Mouse (Mus musculus) brain, adult 10 weeks (tissue): Measurements from ENCODE around the gene Faxc. TPM values are rescaled to one million over a fixed set of nuclear protein-coding genes. Genes with fewer than 3 reads are reported as not detected.

Experiments used
- polyA plus RNA-seq: library from polyadenylated mRNA; stranded (reverse); fragments of 350-450 nt; fragmentation: Illumina TruSeq; extraction: RNeasy Lipid Tissue Mini Kit (QIAGEN cat#74804); gene quantifications from one replicate; pipeline ENCODE4 v1.2.3, GENCODE M21; 2015; ENCODE audit warnings: low read depth, low replicate concordance

Gene Faxc
- 32.5 TPM for polyA plus RNA-seq

GRCm38 (mm10) chr4:21930971-21931771 is at the start of gene Faxc:
Gene Faxc, plus strand, starts transcription at chr4:21931329.

Other genes starting within 250 kb of the Faxc start
- gene Prdm13, start 245.4 kb upstream of the Faxc start, polyA plus RNA-seq = not detected
- gene Ccnc, start 203.6 kb upstream of the Faxc start, polyA plus RNA-seq = 43.0 TPM
- gene Usp45, start 164.2 kb upstream of the Faxc start, polyA plus RNA-seq = 29.0 TPM
- 35.6 TPM for gene Tstd3, start 164.1 kb upstream of the Faxc start, polyA plus RNA-seq
- gene Pnisr, start 83.7 kb upstream of the Faxc start, polyA plus RNA-seq = 168 TPM
- gene Coq3, start 51.7 kb upstream of the Faxc start, polyA plus RNA-seq = 19.8 TPM